Mouse (Mus musculus): Measurements from ENCODE around the gene Crlf3. TPM values are rescaled to one million over a fixed set of nuclear protein-coding genes. Genes with fewer than 3 reads are reported as not detected.
"Not testable (repeated sequence)": the region's sequence is repeated elsewhere in the genome, so short reads cannot be mapped to it uniquely, and the experiment has no call there.

The Crlf3 gene
- total RNA-seq, 1 experiment from 2014 or later = 386 TPM

GRCm38 (mm10) chr11:80071039-80071438 lies 9.8 kb downstream of the Crlf3 start:
- no peak for ATAC-seq (ENCODE audit: extremely low read depth, insufficient number of reproducible peaks, low FRiP score, poor library complexity, severe bottlenecking)

- no peak for ATAC-seq (ENCODE audit: extremely low read depth, insufficient number of reproducible peaks, low FRiP score, poor library complexity, severe bottlenecking)
Measured at GRCm38 (mm10) chr11:80069815-80070214, 11.0 kb downstream of the Crlf3 start.

GRCm38 (mm10) chr11:80067558-80067957 lies 13.2 kb downstream of the Crlf3 start:
- peak; percentile 73 for ATAC-seq (ENCODE audit: extremely low read depth, insufficient number of reproducible peaks, low FRiP score, poor library complexity, severe bottlenecking)

- ATAC-seq (ENCODE audit: extremely low read depth, insufficient number of reproducible peaks, low FRiP score, poor library complexity, severe bottlenecking) = not testable (repeated sequence)
Measured at GRCm38 (mm10) chr11:80066373-80066772, 14.4 kb downstream of the Crlf3 start.

- ATAC-seq (ENCODE audit: extremely low read depth, insufficient number of reproducible peaks, low FRiP score, poor library complexity, severe bottlenecking) = no peak
Measured at GRCm38 (mm10) chr11:80062159-80062558, 18.6 kb downstream of the Crlf3 start.

- no peak for ATAC-seq (ENCODE audit: extremely low read depth, insufficient number of reproducible peaks, low FRiP score, poor library complexity, severe bottlenecking)
Measured at GRCm38 (mm10) chr11:80056141-80056540, 24.6 kb downstream of the Crlf3 start.

GRCm38 (mm10) chr11:80054659-80055058 lies 26.1 kb downstream of the Crlf3 start:
- ATAC-seq (ENCODE audit: extremely low read depth, insufficient number of reproducible peaks, low FRiP score, poor library complexity, severe bottlenecking) = no peak

- no peak for ATAC-seq (ENCODE audit: extremely low read depth, insufficient number of reproducible peaks, low FRiP score, poor library complexity, severe bottlenecking)
Measured at GRCm38 (mm10) chr11:80053171-80053570, 27.6 kb downstream of the Crlf3 start.

GRCm38 (mm10) chr11:80052456-80052855 lies 28.3 kb downstream of the Crlf3 start:
- ATAC-seq (ENCODE audit: extremely low read depth, insufficient number of reproducible peaks, low FRiP score, poor library complexity, severe bottlenecking) = no peak

GRCm38 (mm10) chr11:80050088-80050487 lies 30.7 kb downstream of the Crlf3 start:
- no peak for ATAC-seq (ENCODE audit: extremely low read depth, insufficient number of reproducible peaks, low FRiP score, poor library complexity, severe bottlenecking)

GRCm38 (mm10) chr11:80046856-80047255 lies 33.9 kb downstream of the Crlf3 start:
- no peak for ATAC-seq (ENCODE audit: extremely low read depth, insufficient number of reproducible peaks, low FRiP score, poor library complexity, severe bottlenecking)

GRCm38 (mm10) chr11:80043419-80043817 lies 37.4 kb downstream of the Crlf3 start:
- ATAC-seq (ENCODE audit: extremely low read depth, insufficient number of reproducible peaks, low FRiP score, poor library complexity, severe bottlenecking) = no peak

GRCm38 (mm10) chr11:80042615-80043418 lies 38.0 kb downstream of the Crlf3 start:
- peak; percentile 68; the same call in 1 of the 2 replicates for ATAC-seq (ENCODE audit: extremely low read depth, insufficient number of reproducible peaks, low FRiP score, poor library complexity, severe bottlenecking)

- ATAC-seq (ENCODE audit: extremely low read depth, insufficient number of reproducible peaks, low FRiP score, poor library complexity, severe bottlenecking) = no peak
Measured at GRCm38 (mm10) chr11:80037495-80037894, 43.3 kb downstream of the Crlf3 start.

- ATAC-seq (ENCODE audit: extremely low read depth, insufficient number of reproducible peaks, low FRiP score, poor library complexity, severe bottlenecking) = no peak
Measured at GRCm38 (mm10) chr11:80021306-80021705, 59.5 kb downstream of the Crlf3 start.

GRCm38 (mm10) chr11:80019792-80020191 lies 61.0 kb downstream of the Crlf3 start:
- no peak for ATAC-seq (ENCODE audit: extremely low read depth, insufficient number of reproducible peaks, low FRiP score, poor library complexity, severe bottlenecking)

GRCm38 (mm10) chr11:80016533-80016932 lies 64.3 kb downstream of the Crlf3 start:
- ATAC-seq (ENCODE audit: extremely low read depth, insufficient number of reproducible peaks, low FRiP score, poor library complexity, severe bottlenecking) = not testable (repeated sequence)
